Mouse (Mus musculus) megakaryocyte, adult 5-6 weeks (primary cell): Measurements from ENCODE around the gene Hsd17b6. TPM values are rescaled to one million over a fixed set of nuclear protein-coding genes. Genes with fewer than 3 reads are reported as not detected.
A peak's percentile ranks its signal among the peaks of the same experiment; 100 is the strongest.

Experiments
- ATAC-seq: 2 replicates; pipeline ENCODE4 v1.8.0; 2016; ENCODE audit warnings: mild to moderate bottlenecking, inconsistent platforms; ENCODE audit not compliant: poor library complexity, severe bottlenecking
- total RNA-seq, 2 experiments: library from RNA; stranded (forward) in 1 of 2; stranded (reverse) in 1 of 2; fragments of 153-499, 151-499 nt in 1 of 2; fragments of 221-1000, 200-1000 nt in 1 of 2; gene quantifications; 2 replicates each; pipeline versions ENCODE4 v1.2.3 to v1.2.4; 2015 to 2017

Gene Hsd17b6
- total RNA-seq, 2 experiments from 2014 or later = not detected

- ATAC-seq = no peak
Measured at GRCm38 (mm10) chr10:127949596-127950130, 57.7 kb downstream of the Hsd17b6 start.

- ATAC-seq = peak; percentile 99
Measured at GRCm38 (mm10) chr10:127945432-127946064, 61.9 kb downstream of the Hsd17b6 start.

Other genes starting within 250 kb of the Hsd17b6 start
- gene Rdh1, start 247.9 kb downstream of the Hsd17b6 start, total RNA-seq (2015) = not detected in 2 replicates
- not detected in 2 replicates for gene Rdh1, start 247.9 kb downstream of the Hsd17b6 start, total RNA-seq (2017)
- not detected in 2 replicates for gene Rdh16f1, start 247.8 kb downstream of the Hsd17b6 start, total RNA-seq (2015)
- not detected in 2 replicates for gene Rdh16f1, start 247.8 kb downstream of the Hsd17b6 start, total RNA-seq (2017)
- not detected in 2 replicates for gene Rdh9, start 231.2 kb downstream of the Hsd17b6 start, total RNA-seq (2015)
- not detected in 2 replicates for gene Rdh9, start 231.2 kb downstream of the Hsd17b6 start, total RNA-seq (2017)
- not detected in 2 replicates for gene Rdh16, start 206.5 kb downstream of the Hsd17b6 start, total RNA-seq (2015)
- gene Rdh16, start 206.5 kb downstream of the Hsd17b6 start, total RNA-seq (2017) = not detected in 2 replicates
- not detected in 2 replicates for gene Rdh19, start 157.7 kb downstream of the Hsd17b6 start, total RNA-seq (2015)
- gene Rdh19, start 157.7 kb downstream of the Hsd17b6 start, total RNA-seq (2017) = not detected in 2 replicates
- gene Rdh16f2, start 141.1 kb downstream of the Hsd17b6 start, total RNA-seq (2015) = not detected in 2 replicates
- gene Rdh16f2, start 141.1 kb downstream of the Hsd17b6 start, total RNA-seq (2017) = not detected in 2 replicates
- not detected in 2 replicates for gene Rdh7, start 118.8 kb downstream of the Hsd17b6 start, total RNA-seq (2015)
- gene Rdh7, start 118.8 kb downstream of the Hsd17b6 start, total RNA-seq (2017) = not detected in 2 replicates
- not detected in 2 replicates for gene Sdr9c7, start 109.1 kb downstream of the Hsd17b6 start, total RNA-seq (2015)
- not detected in 2 replicates for gene Sdr9c7, start 109.1 kb downstream of the Hsd17b6 start, total RNA-seq (2017)
- 70.7 and 76.4 TPM in 2 replicates for gene Prim1, start 7.6 kb upstream of the Hsd17b6 start, total RNA-seq (2015)
- gene Prim1, start 7.6 kb upstream of the Hsd17b6 start, total RNA-seq (2017) = 66.4 and 66.8 TPM in 2 replicates
- gene Naca, start 28.0 kb upstream of the Hsd17b6 start, total RNA-seq (2015) = 699 and 796 TPM in 2 replicates
- 1,510 and 1,709 TPM in 2 replicates for gene Naca, start 28.0 kb upstream of the Hsd17b6 start, total RNA-seq (2017)
- 118 and 120 TPM in 2 replicates for gene Ptges3, start 51.3 kb upstream of the Hsd17b6 start, total RNA-seq (2015)
- 140 and 162 TPM in 2 replicates for gene Ptges3, start 51.3 kb upstream of the Hsd17b6 start, total RNA-seq (2017)
- 902 and 936 TPM in 2 replicates for gene Atp5b, start 75.7 kb upstream of the Hsd17b6 start, total RNA-seq (2015)
- 1,533 and 1,600 TPM in 2 replicates for gene Atp5b, start 75.7 kb upstream of the Hsd17b6 start, total RNA-seq (2017)
- 51.3 and 53.5 TPM in 2 replicates for gene Baz2a, start 84.0 kb upstream of the Hsd17b6 start, total RNA-seq (2015)
- gene Baz2a, start 84.0 kb upstream of the Hsd17b6 start, total RNA-seq (2017) = 21.3 and 27.4 TPM in 2 replicates
- gene Rbms2, start 172.7 kb upstream of the Hsd17b6 start, total RNA-seq (2015) = 2.9 and 4.0 TPM in 2 replicates
- 1.5 and 5.4 TPM in 2 replicates for gene Rbms2, start 172.7 kb upstream of the Hsd17b6 start, total RNA-seq (2017)
- gene Gls2, start 186.8 kb upstream of the Hsd17b6 start, total RNA-seq (2015) = 0.71 TPM in 1 of 2 replicates, not detected in the other
- not detected in 2 replicates for gene Gls2, start 186.8 kb upstream of the Hsd17b6 start, total RNA-seq (2017)
- 6.5 and 6.9 TPM in 2 replicates for gene Spryd4, start 204.2 kb upstream of the Hsd17b6 start, total RNA-seq (2015)
- 9.0 and 10.6 TPM in 2 replicates for gene Spryd4, start 204.2 kb upstream of the Hsd17b6 start, total RNA-seq (2017)
- not detected in 2 replicates for gene Mip, start 218.2 kb upstream of the Hsd17b6 start, total RNA-seq (2015)
- 0.33 TPM in 1 of 2 replicates, not detected in the other for gene Mip, start 218.2 kb upstream of the Hsd17b6 start, total RNA-seq (2017)
- gene Timeless, start 224.5 kb upstream of the Hsd17b6 start, total RNA-seq (2015) = 14.1 and 16.1 TPM in 2 replicates
- 33.2 and 34.2 TPM in 2 replicates for gene Timeless, start 224.5 kb upstream of the Hsd17b6 start, total RNA-seq (2017)
- 0.36 TPM in 1 of 2 replicates, not detected in the other for gene Apon, start 246.5 kb upstream of the Hsd17b6 start, total RNA-seq (2015)
- 1.2 TPM in 1 of 2 replicates, not detected in the other for gene Apon, start 246.5 kb upstream of the Hsd17b6 start, total RNA-seq (2017)